Mouse (Mus musculus): ENCODE results near the gene Mvp. TPM values are rescaled to one million over a fixed set of nuclear protein-coding genes. Genes with fewer than 3 reads are reported as not detected.

The Mvp gene
- polyA plus RNA-seq, 1 experiment from 2014 or later = 3.0 TPM

GRCm38 (mm10) chr7:127016971-127017949 is 2.8 kb upstream of the Mvp start, which contains the start of gene Pagr1a:
Gene Pagr1a (minus strand): TSS chr7:127017352.
- 6% methylated on average over 39 of the region's 39 CpGs for WGBS
- Histone ChIP-seq H3K4me1 (peaks cover 84% of the 10 kb centered on the region), H3K4me3 (peak within 1 kb of the TSS; percentile 91), H3K27ac (replicated peaks) (peak within 1 kb of the TSS; percentile 96), H3K36me3 (peaks cover 45% of the 10 kb centered on the region), H3K27me3 (ENCODE audit: low read depth, poor library complexity, severe bottlenecking) (no peaks in the 10 kb centered on the region), H3K9me3 (replicated peaks) (no peaks in the 10 kb centered on the region)
- peak; percentile 99 for DNase-seq (ENCODE audit: low spot score)

GRCm38 (mm10) chr7:127016486-127016938 is 2.1 kb upstream of the Mvp start:
- Histone ChIP-seq H3K9me3 (replicated peaks) (no peaks in the 10 kb centered on the region), H3K4me3 (peak overlapping the region; percentile 91), H3K4me1 (peaks cover 80% of the 10 kb centered on the region), H3K27ac (replicated peaks) (peak overlapping the region; percentile 96), H3K36me3 (peaks cover 44% of the 10 kb centered on the region), H3K27me3 (ENCODE audit: low read depth, poor library complexity, severe bottlenecking) (no peaks in the 10 kb centered on the region)
- no peak for DNase-seq (ENCODE audit: low spot score)
- WGBS = under 1% methylated on average over 22 of the region's 22 CpGs

GRCm38 (mm10) chr7:127016481-127016485 is 1.9 kb upstream of the Mvp start, which contains the start of gene Pagr1b:
Gene Pagr1b (minus strand): TSS chr7:127016484.
- Histone ChIP-seq H3K4me1 (peaks cover 79% of the 10 kb centered on the region), H3K9me3 (replicated peaks) (no peaks in the 10 kb centered on the region), H3K27me3 (ENCODE audit: low read depth, poor library complexity, severe bottlenecking) (no peaks in the 10 kb centered on the region), H3K36me3 (peaks cover 43% of the 10 kb centered on the region), H3K4me3 (peak within 1 kb of the TSS; percentile 91), H3K27ac (replicated peaks) (peak within 1 kb of the TSS; percentile 96)
- no peak for DNase-seq (ENCODE audit: low spot score)

- Histone ChIP-seq H3K4me1 (peaks cover 77% of the 10 kb centered on the region), H3K27me3 (ENCODE audit: low read depth, poor library complexity, severe bottlenecking) (no peaks in the 10 kb centered on the region), H3K27ac (replicated peaks) (peak overlapping the region; percentile 96), H3K9me3 (replicated peaks) (no peaks in the 10 kb centered on the region), H3K4me3 (peak overlapping the region; percentile 91), H3K36me3 (peaks cover 43% of the 10 kb centered on the region)
- peak; percentile 51 for DNase-seq (ENCODE audit: low spot score)
- WGBS = 3% methylated on average over 10 of the region's 10 CpGs
These were observed 1.7 kb upstream of the Mvp start for GRCm38 (mm10) chr7:127016081-127016480.

GRCm38 (mm10) chr7:127014993-127015392 is 572 bp upstream of the Mvp start:
- Histone ChIP-seq H3K4me1 (peaks cover 66% of the 10 kb centered on the region), H3K27me3 (ENCODE audit: low read depth, poor library complexity, severe bottlenecking) (no peaks in the 10 kb centered on the region), H3K9me3 (replicated peaks) (no peaks in the 10 kb centered on the region), H3K36me3 (peaks cover 47% of the 10 kb centered on the region), H3K4me3 (peak overlapping the region; percentile 91), H3K27ac (replicated peaks) (peak overlapping the region; percentile 38; the same call in 1 of the 2 replicates)
- WGBS = 93% methylated on average over 12 of the region's 12 CpGs
- DNase-seq (ENCODE audit: low spot score) = no peak

- DNase-seq (ENCODE audit: low spot score) = no peak
- H3K27ac ChIP-seq (replicated peaks) = no peak overlapping the region
- H3K4me3 ChIP-seq = 0 out of 2 replicates have a peak overlapping the region, but pooled peaks have one; percentile 3
- H3K9me3 ChIP-seq (replicated peaks) = no peaks in the 10 kb centered on the region
- no peaks in the 10 kb centered on the region for H3K27me3 ChIP-seq (ENCODE audit: low read depth, poor library complexity, severe bottlenecking)
- peaks cover 58% of the 10 kb centered on the region for H3K4me1 ChIP-seq
- peaks cover 47% of the 10 kb centered on the region for H3K36me3 ChIP-seq
- WGBS = 95% methylated on average over 6 of the region's 6 CpGs
These were observed 1.0 kb downstream of the Mvp start for GRCm38 (mm10) chr7:127013385-127013784.

GRCm38 (mm10) chr7:127012845-127013244 is 1.6 kb downstream of the Mvp start:
- 96% methylated on average over 10 of the region's 10 CpGs for WGBS
- H3K27ac ChIP-seq (replicated peaks) = no peak overlapping the region
- H3K27me3 ChIP-seq (ENCODE audit: low read depth, poor library complexity, severe bottlenecking) = no peaks in the 10 kb centered on the region
- peaks cover 55% of the 10 kb centered on the region for H3K4me1 ChIP-seq
- DNase-seq (ENCODE audit: low spot score) = no peak
- peaks cover 47% of the 10 kb centered on the region for H3K36me3 ChIP-seq
- no peaks in the 10 kb centered on the region for H3K9me3 ChIP-seq (replicated peaks)
- 0 out of 2 replicates have a peak overlapping the region, but pooled peaks have one; percentile 3 for H3K4me3 ChIP-seq

GRCm38 (mm10) chr7:127012374-127012773 is 2.0 kb downstream of the Mvp start:
- H3K9me3 ChIP-seq (replicated peaks) = no peaks in the 10 kb centered on the region
- H3K4me3 ChIP-seq = no peak overlapping the region
- H3K36me3 ChIP-seq = peaks cover 47% of the 10 kb centered on the region
- WGBS = 90% methylated on average over 6 of the region's 6 CpGs
- DNase-seq (ENCODE audit: low spot score) = no peak
- H3K27ac ChIP-seq (replicated peaks) = no peak overlapping the region
- H3K27me3 ChIP-seq (ENCODE audit: low read depth, poor library complexity, severe bottlenecking) = no peaks in the 10 kb centered on the region
- peaks cover 50% of the 10 kb centered on the region for H3K4me1 ChIP-seq

- no peak for DNase-seq (ENCODE audit: low spot score)
- no peaks in the 10 kb centered on the region for H3K27me3 ChIP-seq (ENCODE audit: low read depth, poor library complexity, severe bottlenecking)
- H3K27ac ChIP-seq (replicated peaks) = peak overlapping the region; percentile 10; the same call in 1 of the 2 replicates
- 70% methylated on average over 2 of the region's 2 CpGs for WGBS
- H3K4me1 ChIP-seq = peaks cover 44% of the 10 kb centered on the region
- no peak overlapping the region for H3K4me3 ChIP-seq
- peaks cover 47% of the 10 kb centered on the region for H3K36me3 ChIP-seq
- no peaks in the 10 kb centered on the region for H3K9me3 ChIP-seq (replicated peaks)
These were observed 2.7 kb downstream of the Mvp start for GRCm38 (mm10) chr7:127011717-127012116.

- peaks cover 47% of the 10 kb centered on the region for H3K36me3 ChIP-seq
These were observed 3.4 kb downstream of the Mvp start for GRCm38 (mm10) chr7:127011051-127011450.

GRCm38 (mm10) chr7:127009307-127010085 is 4.9 kb downstream of the Mvp start:
- 86% methylated on average over 17 of the region's 17 CpGs for WGBS
- peaks cover 22% of the 10 kb centered on the region for H3K4me1 ChIP-seq
- DNase-seq (ENCODE audit: low spot score) = no peak
- H3K27me3 ChIP-seq (ENCODE audit: low read depth, poor library complexity, severe bottlenecking) = no peaks in the 10 kb centered on the region
- peaks cover 33% of the 10 kb centered on the region for H3K36me3 ChIP-seq
- no peaks in the 10 kb centered on the region for H3K9me3 ChIP-seq (replicated peaks)
- peak overlapping the region; percentile 75 for H3K27ac ChIP-seq (replicated peaks)
- no peak overlapping the region for H3K4me3 ChIP-seq

More at GRCm38 (mm10) chr7:127011051-127011450, 3.4 kb downstream of the Mvp start:
- DNase-seq (ENCODE audit: low spot score) = no peak
- no peaks in the 10 kb centered on the region for H3K27me3 ChIP-seq (ENCODE audit: low read depth, poor library complexity, severe bottlenecking)
- H3K4me1 ChIP-seq = peaks cover 38% of the 10 kb centered on the region
- no peak overlapping the region for H3K27ac ChIP-seq (replicated peaks)
- WGBS = 98% methylated on average over 2 of the region's 2 CpGs
- no peak overlapping the region for H3K4me3 ChIP-seq
- H3K9me3 ChIP-seq (replicated peaks) = no peaks in the 10 kb centered on the region

- peak overlapping the region; percentile 75 for H3K27ac ChIP-seq (replicated peaks)
- H3K4me1 ChIP-seq = peaks cover 15% of the 10 kb centered on the region
- H3K27me3 ChIP-seq (ENCODE audit: low read depth, poor library complexity, severe bottlenecking) = no peaks in the 10 kb centered on the region
- DNase-seq (ENCODE audit: low spot score) = no peak
- H3K36me3 ChIP-seq = peaks cover 22% of the 10 kb centered on the region
- 79% methylated on average over 9 of the region's 9 CpGs for WGBS
- H3K9me3 ChIP-seq (replicated peaks) = no peaks in the 10 kb centered on the region
- H3K4me3 ChIP-seq = no peak overlapping the region
These were observed 6.0 kb downstream of the Mvp start for GRCm38 (mm10) chr7:127008239-127009019.
